Mouse (Mus musculus): ENCODE measurements around the gene Hes3. TPM values are rescaled to one million over a fixed set of nuclear protein-coding genes. Genes with fewer than 3 reads are reported as not detected.

Gene Hes3
- polyA plus RNA-seq, 1 experiment from 2014 or later, result 0.24 TPM

DNA sequence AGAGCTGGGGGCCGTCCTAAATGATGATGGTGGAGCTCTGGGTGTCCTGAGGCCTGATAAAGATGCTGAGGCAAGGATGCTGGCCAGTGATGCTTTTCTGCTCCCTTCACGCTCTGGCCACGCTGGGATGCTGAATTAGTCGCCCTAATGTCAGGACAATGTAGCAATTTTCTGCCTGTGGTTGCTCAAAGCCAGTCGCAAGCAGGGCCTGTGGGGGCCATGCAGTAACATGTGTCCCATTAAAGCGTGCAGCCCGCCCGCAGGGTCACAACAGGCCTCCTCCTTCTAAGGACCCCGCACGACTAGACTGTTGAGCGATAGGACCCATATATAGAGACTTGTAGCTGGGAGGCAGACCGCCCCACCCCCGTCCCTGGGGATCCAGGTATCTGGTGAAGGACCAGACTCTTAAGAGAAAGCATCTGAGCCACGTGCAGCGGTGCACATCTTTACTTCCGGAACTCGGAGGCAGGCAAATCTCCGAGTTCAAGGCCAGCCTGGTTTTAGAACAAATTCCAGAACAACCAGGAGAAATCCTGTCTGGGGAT, 3.0 kb downstream of the Hes3 start:
- Histone ChIP-seq H3K27ac (replicated peaks) (no peak overlapping the region), H3K9ac (no peak overlapping the region), H3K36me3 (no peaks in the 10 kb centered on the region), H3K4me3 (no peak overlapping the region), H3K4me1 (replicated peaks) (peaks cover 72% of the 10 kb centered on the region), H3K4me2 (no peak overlapping the region), H3K9me3 (no peaks in the 10 kb centered on the region), H3K27me3 (peaks cover 91% of the 10 kb centered on the region)
- 21% methylated on average over 18 of the region's 18 CpGs for WGBS
- ATAC-seq (ENCODE audit: low read depth), result no peak

DNA sequence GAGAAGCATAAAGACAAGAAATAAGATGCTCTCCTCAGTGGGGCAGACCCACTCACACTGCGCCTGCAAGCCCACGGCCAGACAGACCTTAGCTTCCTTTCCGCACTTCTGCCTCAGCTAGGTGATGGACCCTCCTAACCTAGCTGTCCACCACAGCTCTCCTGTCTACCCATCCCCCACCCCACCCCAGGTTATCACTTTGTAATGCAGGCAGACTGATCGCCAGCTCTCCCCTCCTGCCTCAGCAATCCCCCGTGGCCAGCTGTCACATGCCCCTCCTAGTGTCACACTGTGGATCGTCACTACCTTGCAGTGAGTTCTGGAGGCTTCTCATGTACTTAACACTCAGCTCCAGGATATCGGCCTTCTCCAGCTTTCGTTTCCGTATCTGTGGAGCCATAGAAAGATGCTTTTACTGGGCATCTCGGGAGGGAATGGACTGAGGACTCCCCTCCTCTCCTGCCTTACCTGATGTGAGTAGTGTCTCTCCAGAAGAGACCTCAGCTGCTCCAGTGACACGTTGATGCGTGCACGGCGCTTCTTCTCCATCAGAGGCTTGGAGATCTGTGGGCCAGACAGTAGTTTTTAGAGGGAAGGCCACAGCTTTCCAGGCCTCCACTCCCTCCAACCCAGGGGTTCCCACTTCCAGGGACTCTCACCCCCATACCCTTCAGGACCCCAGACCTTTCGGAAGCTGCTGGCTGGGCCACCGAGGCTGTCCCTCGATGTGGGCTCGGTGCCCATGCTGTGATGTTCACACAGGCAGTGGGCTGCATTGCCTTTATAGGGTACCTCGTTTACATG, 3.9 kb downstream of the Hes3 start:
- H3K4me3 ChIP-seq, result no peak overlapping the region
- no peak overlapping the region for H3K27ac ChIP-seq (replicated peaks)
- H3K9ac ChIP-seq, result peak overlapping the region; percentile 67; the same call in 1 of the 2 replicates
- H3K4me2 ChIP-seq, result peak overlapping the region; percentile 62
- no peaks in the 10 kb centered on the region for H3K36me3 ChIP-seq
- H3K9me3 ChIP-seq, result no peaks in the 10 kb centered on the region
- 4% methylated on average over 19 of the region's 19 CpGs for WGBS
- H3K27me3 ChIP-seq, result peaks cover 91% of the 10 kb centered on the region
- no peak for ATAC-seq (ENCODE audit: low read depth)
- H3K4me1 ChIP-seq (replicated peaks), result peaks cover 72% of the 10 kb centered on the region

DNA sequence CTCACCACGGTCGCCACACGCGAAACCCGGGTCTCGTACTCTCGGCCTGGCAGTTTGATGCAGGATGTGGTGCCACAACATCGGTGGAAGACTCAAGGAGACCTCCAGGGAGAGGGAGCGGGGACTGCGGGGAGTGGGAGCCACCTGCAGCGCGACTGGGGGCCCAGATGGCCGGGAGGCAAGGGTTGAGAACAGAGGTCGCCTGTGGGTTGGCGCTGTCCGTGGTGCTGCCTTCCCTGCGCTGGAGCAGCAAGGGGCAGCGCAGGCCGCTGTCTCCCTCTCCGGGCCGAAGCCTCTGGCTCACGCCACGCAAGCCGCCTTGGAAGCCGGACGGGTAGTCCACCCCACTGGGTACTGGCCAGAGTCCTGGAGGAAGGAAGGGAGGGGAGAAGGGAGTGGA, 4.6 kb downstream of the Hes3 start:
- WGBS, result 2% methylated on average over 26 of the region's 26 CpGs
- Histone ChIP-seq H3K9ac (peak overlapping the region; percentile 67), H3K4me2 (peak overlapping the region; percentile 62), H3K27me3 (peaks cover 91% of the 10 kb centered on the region), H3K36me3 (no peaks in the 10 kb centered on the region), H3K27ac (replicated peaks) (no peak overlapping the region), H3K4me3 (peak overlapping the region; percentile 36), H3K9me3 (no peaks in the 10 kb centered on the region), H3K4me1 (replicated peaks) (peaks cover 66% of the 10 kb centered on the region)
- no peak for ATAC-seq (ENCODE audit: low read depth)

DNA sequence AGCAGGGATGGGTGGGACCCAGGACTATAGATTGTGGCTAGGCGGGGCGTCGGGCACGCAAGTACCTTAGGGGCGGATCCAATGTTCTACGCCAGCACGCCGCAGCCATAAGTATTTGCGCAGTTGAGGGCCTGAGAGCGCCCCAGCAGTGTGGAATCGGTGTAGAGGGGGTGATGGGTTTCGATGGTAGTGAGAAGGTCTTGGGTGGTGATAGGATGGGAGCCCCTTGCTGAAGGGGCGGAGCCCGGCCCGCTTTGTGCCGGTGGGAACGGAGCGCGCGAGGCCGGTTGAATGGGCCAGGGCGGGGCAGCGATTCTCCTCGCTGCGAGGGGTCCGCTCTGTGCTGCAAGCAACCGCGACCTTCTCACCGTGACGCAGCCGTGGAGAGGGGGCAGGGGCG, 5.3 kb downstream of the Hes3 start:
- Histone ChIP-seq H3K27me3 (peaks cover 92% of the 10 kb centered on the region), H3K36me3 (no peaks in the 10 kb centered on the region), H3K9me3 (no peaks in the 10 kb centered on the region), H3K4me3 (peak overlapping the region; percentile 36), H3K9ac (peak overlapping the region; percentile 67), H3K4me1 (replicated peaks) (peaks cover 59% of the 10 kb centered on the region), H3K27ac (replicated peaks) (no peak overlapping the region), H3K4me2 (peak overlapping the region; percentile 62)
- peak; percentile 20; the same call in 1 of the 2 replicates for ATAC-seq (ENCODE audit: low read depth)
- under 1% methylated on average over 32 of the region's 32 CpGs for WGBS

DNA sequence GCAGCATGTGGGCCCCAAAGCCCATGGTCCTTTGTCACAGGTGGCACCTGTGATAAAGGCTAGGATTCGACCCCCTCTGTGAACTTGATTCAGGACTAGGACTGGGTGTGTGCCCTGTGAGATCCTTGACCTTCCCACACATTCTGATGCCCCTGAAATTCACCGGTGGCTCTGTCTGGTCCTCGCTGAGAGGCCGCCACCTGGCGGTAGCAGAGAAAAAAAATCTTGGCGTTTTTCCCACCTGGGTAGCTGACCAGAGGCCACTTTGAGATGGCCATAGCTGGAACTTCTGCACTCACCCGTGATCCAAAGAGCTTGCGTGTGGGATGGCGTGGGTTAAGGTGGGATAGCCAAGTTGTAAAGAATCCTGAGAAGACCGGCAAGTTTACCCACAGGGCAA, 6.0 kb downstream of the Hes3 start:
- H3K4me1 ChIP-seq (replicated peaks), result peaks cover 52% of the 10 kb centered on the region
- WGBS, result 4% methylated on average over 10 of the region's 10 CpGs
- H3K27ac ChIP-seq (replicated peaks), result no peak overlapping the region
- no peaks in the 10 kb centered on the region for H3K36me3 ChIP-seq
- H3K4me2 ChIP-seq, result no peak overlapping the region
- H3K4me3 ChIP-seq, result no peak overlapping the region
- peaks cover 92% of the 10 kb centered on the region for H3K27me3 ChIP-seq
- no peak for ATAC-seq (ENCODE audit: low read depth)
- no peaks in the 10 kb centered on the region for H3K9me3 ChIP-seq
- H3K9ac ChIP-seq, result no peak overlapping the region

DNA sequence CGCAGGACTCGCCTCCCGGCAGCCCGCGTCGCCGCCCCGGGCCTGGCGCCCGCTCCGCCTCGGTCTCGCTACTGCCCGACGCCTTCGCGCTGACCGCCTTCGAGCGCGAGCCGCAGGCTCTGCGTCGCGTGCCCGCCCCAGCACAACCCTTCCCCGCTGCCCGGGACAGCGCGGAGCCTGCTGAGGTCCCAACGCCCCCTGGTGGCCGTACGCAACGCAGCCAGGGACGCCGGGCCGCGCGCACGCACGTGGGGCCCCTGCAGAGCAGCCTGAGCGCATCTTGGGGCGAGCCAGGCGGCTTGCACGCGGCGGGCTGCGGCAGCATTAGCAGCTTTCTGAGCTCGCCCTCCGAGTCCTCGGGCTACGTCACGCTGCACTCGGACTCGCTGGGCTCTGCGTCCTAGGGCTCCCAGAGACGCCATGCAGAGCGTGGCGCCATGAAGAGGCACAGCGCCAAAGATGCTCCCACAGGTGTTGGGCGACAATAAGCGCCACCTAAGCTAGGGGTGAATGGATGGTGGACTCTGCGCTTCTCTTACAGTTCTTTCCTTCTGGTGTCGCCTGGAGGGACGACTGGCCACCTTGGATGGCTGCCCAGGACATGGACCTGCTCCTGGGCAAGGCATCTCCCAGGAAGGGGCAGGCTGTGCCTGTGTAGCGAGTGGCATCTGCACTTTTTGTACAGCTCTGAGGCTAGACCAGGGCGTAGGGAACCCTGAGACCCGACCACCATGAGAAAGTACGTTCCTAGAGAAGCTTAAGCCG, 8.1 kb downstream of the Hes3 start:
- peak; percentile 71 for ATAC-seq (ENCODE audit: low read depth)
- Histone ChIP-seq H3K4me1 (replicated peaks) (peaks cover 40% of the 10 kb centered on the region), H3K36me3 (peaks cover 7% of the 10 kb centered on the region; the same call in 1 of the 2 replicates), H3K9ac (peak overlapping the region; percentile 56), H3K4me3 (peak overlapping the region; percentile 35), H3K4me2 (peak overlapping the region; percentile 59), H3K9me3 (no peaks in the 10 kb centered on the region), H3K27ac (replicated peaks) (no peak overlapping the region), H3K27me3 (peaks cover 97% of the 10 kb centered on the region)
- 7% methylated on average over 60 of the region's 70 CpGs for WGBS

DNA sequence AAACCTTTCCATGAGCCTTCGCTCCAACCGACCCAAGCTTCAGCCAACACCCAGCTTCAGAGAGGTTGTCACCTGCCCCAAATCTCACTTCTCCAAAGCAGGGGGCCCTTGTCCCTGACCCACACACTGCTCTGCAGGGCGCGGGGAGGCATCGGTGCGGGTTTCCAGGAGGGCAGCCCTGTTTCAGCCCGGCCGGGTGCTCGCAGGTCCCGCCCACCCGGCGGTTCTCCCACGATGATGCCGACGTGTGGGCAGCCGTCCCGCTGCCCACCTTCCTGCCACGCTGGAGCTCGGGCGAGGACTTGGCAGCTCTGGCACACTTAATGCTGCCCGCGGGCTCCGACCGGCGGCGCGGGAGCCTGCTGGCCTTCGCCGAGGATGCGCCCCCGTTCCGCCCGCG, 8.7 kb downstream of the Hes3 start:
- ATAC-seq (ENCODE audit: low read depth), result peak; percentile 1; the same call in 1 of the 2 replicates
- H3K27ac ChIP-seq (replicated peaks), result no peak overlapping the region
- peaks cover 33% of the 10 kb centered on the region for H3K4me1 ChIP-seq (replicated peaks)
- H3K27me3 ChIP-seq, result peaks cover 94% of the 10 kb centered on the region
- peaks cover 7% of the 10 kb centered on the region; the same call in 1 of the 2 replicates for H3K36me3 ChIP-seq
- no peaks in the 10 kb centered on the region for H3K9me3 ChIP-seq
- peak overlapping the region; percentile 56 for H3K9ac ChIP-seq
- WGBS, result 17% methylated on average over 34 of the region's 34 CpGs
- H3K4me2 ChIP-seq, result peak overlapping the region; percentile 59
- peak overlapping the region; percentile 35 for H3K4me3 ChIP-seq

DNA sequence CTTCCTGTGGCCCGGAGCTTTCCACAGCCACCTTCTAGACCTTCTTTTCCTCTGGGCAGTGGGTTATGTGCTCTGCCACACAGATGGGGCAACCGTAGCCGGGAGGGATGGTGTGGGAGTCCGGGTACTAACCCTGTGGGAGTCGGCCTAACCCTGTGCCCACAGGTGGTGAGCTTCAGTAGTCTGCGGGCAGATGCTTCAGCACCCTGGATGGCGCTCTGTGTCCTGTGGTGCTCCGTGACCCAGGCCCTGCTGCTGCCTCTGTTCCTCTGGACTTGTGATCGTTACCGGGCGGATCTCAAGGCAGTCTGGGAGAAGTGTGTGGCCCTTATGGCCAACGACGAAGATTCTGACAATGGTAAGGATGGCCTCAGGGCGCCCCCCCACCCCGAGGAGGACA, 9.9 kb downstream of the Hes3 start:
- Histone ChIP-seq H3K36me3 (peaks cover 7% of the 10 kb centered on the region; the same call in 1 of the 2 replicates), H3K27ac (replicated peaks) (no peak overlapping the region), H3K9me3 (no peaks in the 10 kb centered on the region), H3K4me2 (no peak overlapping the region), H3K27me3 (peaks cover 92% of the 10 kb centered on the region), H3K9ac (no peak overlapping the region), H3K4me3 (no peak overlapping the region), H3K4me1 (replicated peaks) (peaks cover 22% of the 10 kb centered on the region)
- no peak for ATAC-seq (ENCODE audit: low read depth)
- WGBS, result 61% methylated on average over 15 of the region's 15 CpGs

DNA sequence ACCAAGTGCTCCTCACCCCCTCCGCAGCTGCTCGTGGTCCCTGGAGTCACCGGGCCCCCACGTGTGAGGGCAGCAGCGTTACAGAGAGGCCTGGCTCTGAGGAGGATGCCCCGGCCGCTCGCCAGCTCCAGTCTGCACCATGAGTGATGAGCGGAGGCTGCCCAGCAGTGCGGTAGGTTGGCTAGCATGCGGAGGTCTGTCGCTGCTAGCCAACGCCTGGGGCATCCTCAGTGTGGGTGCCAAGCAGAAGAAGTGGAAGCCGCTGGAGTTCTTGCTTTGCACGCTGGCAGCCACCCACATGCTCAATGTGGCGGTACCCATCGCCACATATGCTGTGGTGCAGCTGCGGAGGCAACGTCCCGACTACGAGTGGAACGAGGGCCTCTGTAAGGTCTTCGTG, 12.5 kb downstream of the Hes3 start:
- Histone ChIP-seq H3K27me3 (peaks cover 91% of the 10 kb centered on the region), H3K4me3 (no peak overlapping the region), H3K36me3 (peaks cover 7% of the 10 kb centered on the region; the same call in 1 of the 2 replicates), H3K4me1 (replicated peaks) (peaks cover 30% of the 10 kb centered on the region), H3K4me2 (no peak overlapping the region), H3K27ac (replicated peaks) (no peak overlapping the region), H3K9ac (no peak overlapping the region), H3K9me3 (no peaks in the 10 kb centered on the region)
- 83% methylated on average over 23 of the region's 23 CpGs for WGBS
- no peak for ATAC-seq (ENCODE audit: low read depth)

DNA sequence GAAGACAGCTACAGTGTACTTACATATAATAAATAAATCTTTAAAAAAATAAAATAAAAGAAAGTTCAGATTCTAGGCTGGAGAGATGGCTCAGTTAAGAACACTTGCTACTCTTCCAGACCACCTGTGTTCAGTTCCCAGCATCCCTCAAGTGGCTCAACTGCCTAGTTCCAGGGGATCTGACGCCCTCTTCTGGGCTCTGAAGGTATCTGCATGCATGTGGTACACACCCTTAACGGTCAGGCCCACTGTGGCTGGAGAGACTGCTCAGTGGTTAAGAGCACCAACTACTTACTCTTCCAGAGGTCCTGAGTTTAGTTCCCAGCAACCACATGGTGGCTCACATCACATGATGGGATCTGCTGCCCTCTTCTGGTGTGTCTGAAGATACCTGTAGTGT, 13.5 kb downstream of the Hes3 start:
- WGBS, result 69% methylated on average over 2 of the region's 2 CpGs
- Histone ChIP-seq H3K4me1 (replicated peaks) (peaks cover 33% of the 10 kb centered on the region), H3K9me3 (no peaks in the 10 kb centered on the region), H3K4me2 (no peak overlapping the region), H3K27ac (replicated peaks) (no peak overlapping the region), H3K36me3 (peaks cover 7% of the 10 kb centered on the region; the same call in 1 of the 2 replicates), H3K4me3 (no peak overlapping the region), H3K9ac (no peak overlapping the region), H3K27me3 (peaks cover 91% of the 10 kb centered on the region)
- no peak for ATAC-seq (ENCODE audit: low read depth)

DNA sequence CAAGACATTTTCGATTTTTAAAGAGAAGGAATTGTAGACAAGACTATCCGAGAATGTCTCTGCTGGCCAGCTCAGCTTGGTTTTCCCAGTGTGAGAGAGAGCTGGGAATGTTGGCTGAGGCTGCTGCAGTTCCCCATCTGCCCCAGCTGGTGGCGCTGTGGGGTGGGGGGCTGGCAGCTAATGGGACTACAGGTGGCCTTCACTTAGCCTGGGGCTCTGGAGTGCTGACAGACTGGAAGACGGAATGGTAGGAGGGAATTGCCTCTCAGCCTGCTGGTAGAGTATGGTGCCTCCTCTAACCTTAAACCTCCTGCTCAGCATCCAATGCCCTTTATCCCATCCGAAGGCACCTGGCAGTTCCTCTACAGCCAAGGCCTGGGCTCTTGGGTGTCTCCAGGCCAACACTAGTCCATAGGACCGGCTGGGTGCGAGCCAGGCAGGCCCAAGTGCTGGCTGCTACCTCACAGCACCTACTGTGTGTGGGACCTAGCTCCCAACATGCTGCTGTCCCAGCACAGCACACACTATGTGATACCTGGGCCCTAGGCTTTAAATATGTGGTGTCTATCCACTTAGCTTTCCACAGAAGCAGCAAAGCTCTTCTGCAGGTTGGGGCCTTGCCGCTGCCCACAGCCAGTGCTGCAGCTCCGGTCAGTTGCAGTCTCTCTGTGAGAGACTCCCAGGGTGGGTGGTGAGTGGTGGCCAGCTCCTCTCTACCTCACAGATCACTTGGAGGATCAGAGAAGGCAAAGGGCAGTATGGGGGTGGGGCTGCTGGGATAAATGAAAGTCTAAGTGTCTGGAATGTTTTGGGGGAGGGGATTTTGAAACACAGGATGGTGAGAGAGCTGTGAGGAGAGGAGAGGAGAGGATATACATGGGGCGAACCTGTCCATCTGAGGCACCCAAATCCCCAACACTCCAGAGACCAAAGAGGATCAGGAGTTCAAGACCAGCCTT, 14.8 kb downstream of the Hes3 start:
- Histone ChIP-seq H3K36me3 (peaks cover 11% of the 10 kb centered on the region; the same call in 1 of the 2 replicates), H3K4me3 (no peak overlapping the region), H3K4me1 (replicated peaks) (peaks cover 41% of the 10 kb centered on the region), H3K9me3 (no peaks in the 10 kb centered on the region), H3K4me2 (no peak overlapping the region), H3K9ac (no peak overlapping the region), H3K27me3 (peaks cover 91% of the 10 kb centered on the region), H3K27ac (replicated peaks) (no peak overlapping the region)
- ATAC-seq (ENCODE audit: low read depth), result no peak
- WGBS, result 54% methylated on average over 10 of the region's 10 CpGs

Measured in neural tube, embryonic 13.5 days (tissue).